Mouse (Mus musculus) kidney, postnatal 36 days (tissue): ENCODE measurements around the gene Tm6sf2.

ENCODE experiments used
- DNase-seq, 2 experiments: peaks; one replicate each; pipeline ENCODE4 v3.0.0; 2021 to 2022; ENCODE audit warnings: mixed read lengths in 2 of 2

Gene Tm6sf2

DNA sequence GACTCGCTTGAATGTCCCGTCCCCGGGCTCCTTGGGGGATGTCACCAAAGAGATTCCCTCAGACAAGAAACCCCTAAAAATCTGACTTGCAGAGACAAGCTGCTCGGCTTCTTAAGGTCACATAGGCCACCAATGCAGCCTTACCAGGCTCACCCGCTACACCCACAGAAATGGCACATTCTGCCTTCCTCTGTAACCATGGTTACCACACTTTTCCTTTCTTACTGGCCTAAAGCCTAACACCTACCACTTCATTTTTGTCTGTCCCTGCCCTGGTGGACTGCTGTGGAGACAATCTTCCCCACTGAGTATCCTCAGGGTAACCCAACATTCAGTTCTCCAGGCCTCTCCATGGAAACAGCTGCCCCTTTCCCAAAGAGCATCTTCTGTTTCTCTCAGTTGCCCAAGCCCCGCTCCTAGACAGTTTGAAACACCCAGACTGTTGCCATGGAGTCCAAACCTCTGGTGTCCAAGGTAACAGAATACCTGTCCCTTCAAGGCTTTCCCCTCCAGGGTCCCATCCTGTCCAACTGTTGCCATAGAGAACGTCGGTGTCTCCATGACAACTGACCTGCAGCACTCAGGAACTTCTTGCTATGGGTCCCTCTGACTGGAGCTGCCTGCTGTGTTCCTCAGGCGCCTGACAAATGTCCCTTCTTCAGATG lies 16.7 kb downstream of the Tm6sf2 start:
- DNase-seq: no peak

GRCm38 (mm10) chr8:70092786-70093185 lies 20.1 kb downstream of the Tm6sf2 start:
- no peak for DNase-seq

DNA sequence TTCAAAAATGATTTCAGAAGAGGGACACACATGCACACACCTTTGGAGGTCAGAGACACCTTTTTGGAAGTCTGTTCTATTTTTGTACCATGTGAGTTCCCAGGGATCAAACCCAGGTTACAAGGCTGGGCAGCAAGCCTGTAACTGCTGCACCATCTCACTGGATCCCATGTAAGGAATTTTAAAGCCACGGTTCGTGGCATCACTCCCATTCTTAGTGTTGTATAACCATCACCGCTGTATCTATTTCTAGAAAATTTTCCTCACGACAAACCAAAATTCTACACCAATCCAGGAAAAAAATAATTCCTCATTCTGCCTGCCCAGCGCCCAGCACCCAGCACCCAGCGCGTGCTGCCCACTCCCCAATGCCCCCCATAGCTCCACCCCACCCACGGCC lies 26.6 kb downstream of the Tm6sf2 start:
- no peak for DNase-seq

DNA sequence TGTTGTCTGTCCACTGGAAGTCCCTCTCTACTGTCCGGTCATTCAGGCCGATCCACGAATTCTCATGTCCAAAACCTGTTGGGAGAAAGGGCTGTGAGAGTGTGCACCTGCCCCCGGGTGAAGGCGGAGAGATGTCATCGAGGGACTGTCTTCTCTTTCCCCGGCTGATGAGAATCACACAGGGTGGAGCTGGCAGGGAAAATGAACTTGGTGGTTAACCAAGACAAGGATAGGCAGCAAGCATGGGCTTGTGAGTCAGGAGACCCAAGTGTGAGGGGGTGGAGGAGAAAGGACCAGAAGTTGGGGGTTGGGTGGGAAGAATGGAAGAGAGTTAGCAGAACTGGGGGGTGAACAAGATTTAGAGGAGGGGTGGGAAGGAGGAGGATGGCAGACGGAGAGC lies 27.5 kb downstream of the Tm6sf2 start:
- DNase-seq: no peak

- DNase-seq: peak; percentile 31 to 74
Measured at GRCm38 (mm10) chr8:70104506-70104905, 31.8 kb downstream of the Tm6sf2 start.

DNA sequence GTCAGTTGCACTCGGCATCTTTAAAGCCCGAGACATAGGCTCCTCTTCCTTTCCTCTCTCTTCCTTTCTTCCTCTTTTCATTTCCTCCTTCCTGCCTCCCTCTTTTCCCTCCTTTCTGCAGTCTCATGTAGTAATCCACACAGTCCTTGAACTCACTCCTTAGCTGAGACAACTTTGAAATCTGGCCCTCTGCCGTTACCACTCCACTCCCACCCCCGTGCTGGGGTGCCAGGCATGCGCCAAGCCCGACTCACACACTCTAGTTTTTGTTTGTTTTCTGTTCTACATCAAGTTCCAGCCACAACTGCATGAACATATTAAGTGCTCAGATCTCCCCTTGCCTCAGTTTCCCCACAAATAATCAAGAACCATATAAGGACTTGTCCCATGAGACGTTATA lies 32.2 kb downstream of the Tm6sf2 start:
- no peak for DNase-seq

DNA sequence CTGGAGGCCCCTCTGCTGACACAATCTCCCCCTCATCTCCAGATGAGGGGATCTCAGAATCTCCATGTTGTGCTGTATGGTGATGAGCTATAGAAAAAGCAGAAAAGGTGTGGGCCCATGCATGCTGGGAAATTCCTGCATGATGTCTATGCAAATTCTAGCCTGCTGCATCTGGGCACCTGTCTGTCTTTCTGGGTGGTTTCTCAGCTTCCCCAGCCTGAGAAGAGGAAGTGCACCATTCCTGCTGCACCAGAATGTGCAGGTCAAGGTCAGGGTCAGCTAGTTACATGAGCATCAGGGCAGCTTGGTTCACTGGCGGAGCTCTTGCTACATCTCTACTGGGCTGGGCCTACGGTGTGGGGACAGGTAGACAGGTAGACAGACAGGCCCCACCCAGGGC lies 37.7 kb downstream of the Tm6sf2 start:
- DNase-seq: no peak

- no peak for DNase-seq
Measured at GRCm38 (mm10) chr8:70111192-70111795, 38.6 kb downstream of the Tm6sf2 start.

GRCm38 (mm10) chr8:70112401-70113016 lies 39.8 kb downstream of the Tm6sf2 start:
- no peak for DNase-seq

DNA sequence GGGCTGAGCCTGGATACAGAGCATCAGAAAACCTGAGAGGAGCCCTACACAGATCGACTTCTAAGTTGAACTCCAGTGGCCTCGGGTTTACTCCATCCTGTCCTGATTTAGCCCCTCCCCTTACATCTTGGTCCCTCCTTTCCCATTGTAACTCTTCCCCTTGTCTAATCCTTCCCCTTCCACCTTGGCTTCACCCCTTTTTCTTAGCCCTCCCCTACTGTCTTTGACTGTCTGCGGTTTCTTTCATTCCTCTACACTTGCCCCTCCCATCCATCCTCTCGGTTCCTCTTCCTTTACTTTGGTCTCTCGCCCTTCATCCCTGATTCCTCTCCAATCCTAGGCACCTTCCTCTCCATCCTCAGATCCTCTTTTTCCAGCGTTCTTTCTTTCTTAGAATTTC lies 41.8 kb downstream of the Tm6sf2 start:
- DNase-seq: no peak

GRCm38 (mm10) chr8:70114892-70115291 lies 42.2 kb downstream of the Tm6sf2 start:
- DNase-seq: no peak

GRCm38 (mm10) chr8:70117611-70118010 lies 44.9 kb downstream of the Tm6sf2 start:
- DNase-seq: peak; percentile 19 to 68

- no peak for DNase-seq
Measured at GRCm38 (mm10) chr8:70118726-70119700, 46.3 kb downstream of the Tm6sf2 start.

DNA sequence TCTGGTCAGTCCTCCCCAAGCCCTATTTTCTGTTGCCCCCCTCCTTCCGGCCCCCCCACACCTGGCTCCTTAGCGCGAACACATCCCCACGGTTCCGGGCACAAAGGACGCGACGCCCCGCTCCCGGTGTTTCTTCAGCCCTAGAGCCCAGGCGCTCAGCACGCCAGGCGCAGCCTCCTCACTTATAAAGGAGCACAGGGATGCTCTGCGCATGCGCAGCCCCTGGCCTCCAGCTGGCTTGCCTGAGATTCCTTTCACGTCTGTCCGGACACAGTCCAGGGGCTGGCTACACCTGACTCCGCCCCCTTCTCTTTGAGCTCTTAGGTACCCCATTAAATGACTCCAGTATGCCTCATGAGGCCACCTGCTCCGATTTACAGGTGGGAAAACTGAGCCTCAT lies 47.9 kb downstream of the Tm6sf2 start, which contains the start of gene Ncan:
Gene Ncan (minus strand): TSS at position 207 of the 400 bp plus-strand sequence.
- DNase-seq: peak; percentile 66 to 83

DNA sequence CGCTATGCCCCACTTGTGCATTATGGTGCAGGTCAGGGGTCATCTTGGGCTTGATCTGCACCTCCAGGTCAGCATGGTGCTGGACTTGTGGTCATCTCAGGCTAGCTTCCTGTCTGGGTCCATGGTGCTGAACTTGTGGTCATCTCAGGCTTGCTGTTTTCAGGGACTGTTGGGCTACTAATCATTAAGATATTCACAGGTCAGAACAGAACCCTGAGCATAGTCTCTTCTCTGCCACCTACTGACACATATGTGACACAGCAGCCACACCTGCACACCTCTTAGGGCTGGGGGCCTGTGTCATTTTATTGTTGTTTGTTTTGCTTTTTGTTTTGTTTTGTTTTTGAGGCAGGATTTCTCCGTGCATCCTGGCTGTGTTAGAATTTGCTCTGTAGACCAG lies 50.1 kb downstream of the Tm6sf2 start:
- DNase-seq: peak in 1 of 2 experiments; percentile 46

GRCm38 (mm10) chr8:70124992-70125391 lies 52.3 kb downstream of the Tm6sf2 start:
- DNase-seq: no peak

GRCm38 (mm10) chr8:70128435-70128834 lies 55.7 kb downstream of the Tm6sf2 start:
- DNase-seq: peak; percentile 37 to 64

GRCm38 (mm10) chr8:70129309-70129952 lies 56.7 kb downstream of the Tm6sf2 start:
- DNase-seq: peak; percentile 46 to 57
